Mouse (Mus musculus) cerebellum, adult 2 months (tissue): ENCODE results near the gene Lrp5.

Experiments used
- CTCF ChIP-seq: fragments of 200-500 bp; IDR thresholded peaks from 2 replicates; pipeline ENCODE4 v1.5.1; 2011; ENCODE audit warnings: low read depth, mild to moderate bottlenecking, control low read depth, low read length, moderate library complexity, borderline replicate concordance; ENCODE audit not compliant: insufficient read depth
- POLR2A ChIP-seq: fragments of 200-500 bp; IDR thresholded peaks from 2 replicates; pipeline ENCODE4 v1.6.1; 2011; ENCODE audit warnings: low read length, control low read depth, borderline replicate concordance; ENCODE audit not compliant: insufficient read depth

DNA sequence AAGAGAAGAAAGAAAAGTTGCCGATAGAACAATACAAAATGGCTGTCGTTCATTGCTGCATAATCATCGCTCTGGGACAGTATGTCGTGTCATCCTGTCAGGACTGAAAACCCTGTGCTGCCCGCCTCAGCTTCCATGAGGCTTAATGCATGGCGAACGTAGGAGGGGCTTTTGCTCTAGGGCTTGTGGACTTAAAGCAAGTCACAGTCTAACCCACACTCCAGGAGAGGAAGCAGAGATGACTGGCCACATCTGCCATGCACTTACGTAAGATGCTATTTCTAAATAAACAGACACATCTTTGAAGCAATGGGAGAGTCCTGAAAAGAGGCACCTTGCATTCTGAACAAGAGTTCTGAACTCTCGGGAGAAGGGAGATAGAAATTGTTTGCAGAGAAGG is 36.8 kb upstream of the Lrp5 start:
- TF ChIP-seq CTCF (no peak), POLR2A (no peak)
